Mouse (Mus musculus): ENCODE results near the gene Cluh. TPM values are rescaled to one million over a fixed set of nuclear protein-coding genes. Genes with fewer than 3 reads are reported as not detected.

Cluh gene
- polyA plus RNA-seq, 1 experiment = 51.1 TPM

DNA sequence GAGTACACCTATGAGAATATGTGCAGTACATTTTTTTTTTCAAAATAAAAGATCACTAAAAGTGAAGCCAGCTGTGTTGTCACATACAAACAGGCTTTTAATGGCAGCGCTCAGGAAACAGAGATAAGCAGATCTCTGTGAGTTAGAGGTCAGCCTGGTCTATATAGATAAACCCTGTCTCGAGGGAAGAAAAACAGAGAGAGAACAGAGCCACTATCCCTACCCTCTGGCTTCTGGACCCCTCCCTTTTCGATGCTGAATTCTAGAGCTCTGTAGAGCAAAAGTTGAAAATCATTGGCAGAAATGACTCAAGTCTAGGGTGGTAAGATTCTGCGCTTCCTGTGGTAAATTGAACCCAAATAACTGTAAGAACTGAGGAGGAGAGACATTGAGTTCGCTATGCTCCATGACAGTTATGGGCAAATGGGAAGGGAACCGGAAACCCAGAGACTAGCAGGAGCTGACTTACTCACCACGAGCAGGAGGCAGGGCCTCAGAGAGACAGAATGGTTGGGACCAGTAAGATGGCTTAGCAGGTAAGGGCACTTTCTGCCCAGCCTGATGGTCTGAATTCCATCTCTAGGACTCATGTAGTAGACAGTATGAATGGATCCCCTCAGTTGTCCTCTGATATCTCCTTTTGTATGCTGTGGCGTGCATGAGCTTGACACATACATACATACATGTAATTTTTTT is 27.2 kb upstream of the Cluh start:
- Histone ChIP-seq H3K27ac (ENCODE audit: insufficient read depth, low read length) (no peak overlapping the region), H3K4me1 (ENCODE audit: control insufficient read depth, insufficient read depth, low read length) (peaks cover 4% of the 10 kb centered on the region), H3K4me3 (ENCODE audit: insufficient read depth, low read length) (no peak overlapping the region)
- TF ChIP-seq POLR2A (IDR thresholded peaks at IDR 0.05; ENCODE audit: extremely low read depth, insufficient read depth, low read length) = no peak
- TF ChIP-seq CTCF (IDR thresholded peaks at IDR 0.05; ENCODE audit: extremely low read depth, insufficient read depth, low read length) = no peak

DNA sequence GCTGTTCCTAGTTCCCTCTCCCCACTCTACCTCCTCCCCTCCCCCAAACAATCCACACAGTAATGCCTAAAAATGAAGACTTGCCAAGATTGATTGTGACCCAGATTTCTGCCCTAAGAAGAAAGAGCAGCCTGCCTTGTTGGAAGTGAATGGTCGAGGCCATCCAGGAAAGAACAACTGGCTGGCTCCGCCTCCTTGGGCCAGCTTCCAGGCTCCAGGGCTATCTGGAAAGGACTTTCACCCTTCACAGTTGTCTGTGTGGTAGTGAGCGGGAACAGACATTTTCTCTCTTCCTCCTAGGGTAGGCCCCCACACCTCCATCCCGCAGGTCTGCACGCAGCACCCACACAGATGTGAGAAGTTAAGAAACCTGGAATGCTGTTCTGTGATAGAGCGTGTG is 25.6 kb upstream of the Cluh start:
- Histone ChIP-seq H3K4me3 (ENCODE audit: insufficient read depth, low read length) (no peak overlapping the region), H3K4me1 (ENCODE audit: control insufficient read depth, insufficient read depth, low read length) (peaks cover 4% of the 10 kb centered on the region), H3K27ac (ENCODE audit: insufficient read depth, low read length) (no peak overlapping the region)
- TF ChIP-seq POLR2A (IDR thresholded peaks at IDR 0.05; ENCODE audit: extremely low read depth, insufficient read depth, low read length) = no peak
- TF ChIP-seq CTCF (IDR thresholded peaks at IDR 0.05; ENCODE audit: extremely low read depth, insufficient read depth, low read length) = no peak

DNA sequence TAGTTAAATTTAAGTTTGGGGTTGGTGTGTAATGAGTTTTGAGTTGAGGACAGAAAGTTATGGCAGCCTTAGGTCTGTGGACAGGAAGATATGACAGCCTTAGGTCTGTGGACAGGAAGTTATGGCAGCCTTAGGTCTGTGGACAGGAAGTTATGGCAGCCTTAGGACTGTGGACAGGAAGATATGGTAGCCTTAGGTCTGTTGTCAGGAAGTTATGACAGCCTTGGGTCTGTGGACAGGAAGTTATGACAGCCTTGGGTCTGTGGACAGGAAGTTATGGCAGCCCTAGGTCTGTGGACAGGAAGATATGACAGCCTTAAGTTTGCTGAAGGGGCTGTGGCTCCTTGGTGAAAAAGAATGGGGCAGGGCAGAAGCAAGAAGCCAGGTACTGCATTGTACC is 24.0 kb upstream of the Cluh start:
- TF ChIP-seq POLR2A (IDR thresholded peaks at IDR 0.05; ENCODE audit: extremely low read depth, insufficient read depth, low read length) (no peak), CTCF (IDR thresholded peaks at IDR 0.05; ENCODE audit: extremely low read depth, insufficient read depth, low read length) (no peak)
- H3K4me1 ChIP-seq (ENCODE audit: control insufficient read depth, insufficient read depth, low read length) = peaks cover 4% of the 10 kb centered on the region

GRCm38 (mm10) chr11:74627481-74627880 is 21.8 kb upstream of the Cluh start:
- Histone ChIP-seq H3K4me1 (ENCODE audit: control insufficient read depth, insufficient read depth, low read length) (peaks cover 2% of the 10 kb centered on the region), H3K27ac (ENCODE audit: insufficient read depth, low read length) (no peak overlapping the region), H3K4me3 (ENCODE audit: insufficient read depth, low read length) (no peak overlapping the region)
- no peak for TF ChIP-seq CTCF (IDR thresholded peaks at IDR 0.05; ENCODE audit: extremely low read depth, insufficient read depth, low read length)
- TF ChIP-seq POLR2A (IDR thresholded peaks at IDR 0.05; ENCODE audit: extremely low read depth, insufficient read depth, low read length) = no peak

More for the DNA sequence above, 24.0 kb upstream of the Cluh start:
- H3K4me3 ChIP-seq (ENCODE audit: insufficient read depth, low read length) = no peak overlapping the region
- H3K27ac ChIP-seq (ENCODE audit: insufficient read depth, low read length) = no peak overlapping the region

GRCm38 (mm10) chr11:74631880-74632789 is 17.2 kb upstream of the Cluh start:
- no peak overlapping the region for H3K4me3 ChIP-seq (ENCODE audit: insufficient read depth, low read length)
- TF ChIP-seq POLR2A (IDR thresholded peaks at IDR 0.05; ENCODE audit: extremely low read depth, insufficient read depth, low read length) (no peak), CTCF (IDR thresholded peaks at IDR 0.05; ENCODE audit: extremely low read depth, insufficient read depth, low read length) (no peak)
- H3K27ac ChIP-seq (ENCODE audit: insufficient read depth, low read length) = no peak overlapping the region
- H3K4me1 ChIP-seq (ENCODE audit: control insufficient read depth, insufficient read depth, low read length) = peaks cover under 1% of the 10 kb centered on the region; the same call in 1 of the 2 replicates

- TF ChIP-seq POLR2A (IDR thresholded peaks at IDR 0.05; ENCODE audit: extremely low read depth, insufficient read depth, low read length) (no peak), CTCF (IDR thresholded peaks at IDR 0.05; ENCODE audit: extremely low read depth, insufficient read depth, low read length) (peak; percentile 87)
- peaks cover 5% of the 10 kb centered on the region for H3K4me1 ChIP-seq (ENCODE audit: control insufficient read depth, insufficient read depth, low read length)
- H3K4me3 ChIP-seq (ENCODE audit: insufficient read depth, low read length) = no peak overlapping the region
- H3K27ac ChIP-seq (ENCODE audit: insufficient read depth, low read length) = no peak overlapping the region
Observed at GRCm38 (mm10) chr11:74634490-74635275, 14.6 kb upstream of the Cluh start.

DNA sequence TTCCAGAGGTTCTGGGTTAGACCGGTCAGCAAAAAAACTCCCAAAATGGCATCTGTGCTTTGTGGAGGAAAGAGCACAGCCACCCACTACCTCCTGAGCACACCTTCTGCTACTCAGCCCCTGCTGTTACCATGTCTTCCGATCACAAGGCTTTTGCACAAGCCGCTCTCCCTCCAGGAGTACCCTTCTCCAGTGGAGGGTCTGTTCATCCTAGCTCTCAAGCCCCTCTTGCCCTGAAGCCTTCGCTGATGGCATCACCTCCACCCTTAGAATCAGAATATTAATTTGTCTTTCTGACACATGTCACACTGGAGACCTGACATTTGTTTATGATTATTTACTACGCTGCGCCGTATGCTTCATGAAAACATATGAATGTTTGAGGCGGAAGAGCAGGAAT is 11.8 kb upstream of the Cluh start:
- Histone ChIP-seq H3K27ac (ENCODE audit: insufficient read depth, low read length) (peak overlapping the region; percentile 3; the same call in 1 of the 2 replicates), H3K4me3 (ENCODE audit: insufficient read depth, low read length) (peak overlapping the region; percentile 31), H3K4me1 (ENCODE audit: control insufficient read depth, insufficient read depth, low read length) (peaks cover 5% of the 10 kb centered on the region)
- TF ChIP-seq POLR2A (IDR thresholded peaks at IDR 0.05; ENCODE audit: extremely low read depth, insufficient read depth, low read length) = no peak
- TF ChIP-seq CTCF (IDR thresholded peaks at IDR 0.05; ENCODE audit: extremely low read depth, insufficient read depth, low read length) = no peak

- Histone ChIP-seq H3K4me1 (ENCODE audit: control insufficient read depth, insufficient read depth, low read length) (peaks cover 5% of the 10 kb centered on the region), H3K4me3 (ENCODE audit: insufficient read depth, low read length) (peak overlapping the region; percentile 31), H3K27ac (ENCODE audit: insufficient read depth, low read length) (peak overlapping the region; percentile 96)
- TF ChIP-seq POLR2A (IDR thresholded peaks at IDR 0.05; ENCODE audit: extremely low read depth, insufficient read depth, low read length) = 0 out of 2 replicates have a peak, but pooled peaks have one; percentile 39
- 0 out of 2 replicates have a peak, but pooled peaks have one; percentile 9 for TF ChIP-seq CTCF (IDR thresholded peaks at IDR 0.05; ENCODE audit: extremely low read depth, insufficient read depth, low read length)
Observed at GRCm38 (mm10) chr11:74637971-74638790, 11.1 kb upstream of the Cluh start.

Measured in cortical plate, adult 2 months (tissue).